Mouse (Mus musculus): ENCODE results near the gene Ogfod1. TPM values are rescaled to one million over a fixed set of nuclear protein-coding genes. Genes with fewer than 3 reads are reported as not detected.

Gene Ogfod1
- 10 to 100 TPM; 20.7 to 21.0 TPM for total RNA-seq (2021)
- long read RNA-seq, experiment 1, partial matches to known transcripts, result 1 of 4 reads
- long read RNA-seq, experiment 1, other reads (novel, unspliced or antisense), result 3 of 4 reads
- long read RNA-seq, experiment 2, partial matches to known transcripts, result 0 of 2 reads
- long read RNA-seq, experiment 2, other reads (novel, unspliced or antisense), result 2 of 2 reads

DNA sequence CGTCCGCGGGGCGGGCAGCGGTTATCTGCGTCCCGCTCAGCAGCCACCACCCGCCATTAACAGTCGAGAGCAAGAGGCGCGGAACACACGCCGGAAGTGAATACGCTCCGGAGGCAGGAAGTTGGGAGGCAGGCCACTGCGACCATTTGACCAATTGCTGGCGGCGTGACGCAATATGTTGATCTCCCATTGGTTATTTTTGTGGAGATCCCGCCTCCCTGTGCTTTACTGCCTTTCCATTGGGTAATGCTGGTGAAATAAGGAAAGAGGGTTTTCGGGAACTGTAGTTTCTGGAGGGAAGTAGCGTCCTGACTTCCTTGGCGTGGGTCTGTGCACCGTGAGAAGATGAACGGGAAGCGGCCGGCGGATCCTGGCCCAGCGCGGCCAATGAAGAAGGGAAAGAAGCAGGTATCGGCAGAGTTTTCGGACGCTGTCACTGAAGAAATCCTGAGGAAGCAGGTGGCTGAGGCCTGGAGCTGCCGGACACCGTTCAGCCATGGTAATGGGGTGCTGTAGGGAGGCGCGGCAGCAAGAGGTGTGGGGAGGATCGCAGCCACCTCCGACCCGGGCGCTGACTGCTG lies at the start of gene Ogfod1, which contains the start of gene Nudt21:
Ogfod1 (plus strand) TSS at position 255 of the 581 bp plus-strand sequence.
Nudt21 (minus strand) TSS at position 88 of the 581 bp plus-strand sequence.
- peak; percentile 91 for DNase-seq

GRCm38 (mm10) chr8:93989739-93990138 lies 47.3 kb upstream of the Ogfod1 start:
- DNase-seq, result no peak

DNA sequence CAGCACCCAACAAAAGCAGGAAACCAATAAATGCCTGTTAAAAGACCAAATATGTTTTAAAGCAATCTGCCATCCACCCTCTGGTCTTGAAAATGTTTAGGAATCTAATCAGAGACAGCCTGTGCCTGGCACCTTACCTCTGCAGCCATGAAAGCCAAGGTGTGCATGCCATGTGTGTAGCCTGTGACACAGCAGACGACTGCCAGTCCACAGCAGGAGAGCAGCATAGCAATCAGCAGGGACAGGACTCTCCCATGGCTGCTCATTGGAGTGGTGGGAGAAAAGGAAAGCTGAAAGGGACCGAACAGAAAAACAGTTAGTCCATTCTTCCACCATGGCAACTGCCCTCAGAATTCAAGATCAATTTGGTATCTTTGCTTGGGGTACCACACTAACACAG lies 38.0 kb upstream of the Ogfod1 start:
- DNase-seq, result no peak

DNA sequence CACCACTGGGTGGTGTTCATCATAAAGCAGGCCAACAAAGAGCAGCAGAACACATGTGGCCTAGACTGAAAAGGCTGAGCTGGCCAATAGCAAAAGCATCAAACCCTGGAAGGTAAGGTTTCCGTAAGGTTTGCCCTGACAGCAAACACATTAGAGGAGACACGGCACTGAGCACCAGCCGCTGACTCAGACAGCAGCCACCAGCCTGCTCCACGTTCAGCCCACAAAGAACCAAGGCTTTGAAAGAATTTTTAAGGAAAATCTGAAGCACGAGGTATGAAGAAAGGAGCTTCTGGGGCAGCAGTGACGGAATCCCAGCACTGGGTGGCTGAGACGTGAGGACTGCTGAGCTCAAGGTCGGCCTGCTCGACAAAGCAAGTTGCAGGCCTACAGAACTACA lies 32.9 kb upstream of the Ogfod1 start:
- DNase-seq, result peak in 1 of 2 experiments; percentile 34

DNA sequence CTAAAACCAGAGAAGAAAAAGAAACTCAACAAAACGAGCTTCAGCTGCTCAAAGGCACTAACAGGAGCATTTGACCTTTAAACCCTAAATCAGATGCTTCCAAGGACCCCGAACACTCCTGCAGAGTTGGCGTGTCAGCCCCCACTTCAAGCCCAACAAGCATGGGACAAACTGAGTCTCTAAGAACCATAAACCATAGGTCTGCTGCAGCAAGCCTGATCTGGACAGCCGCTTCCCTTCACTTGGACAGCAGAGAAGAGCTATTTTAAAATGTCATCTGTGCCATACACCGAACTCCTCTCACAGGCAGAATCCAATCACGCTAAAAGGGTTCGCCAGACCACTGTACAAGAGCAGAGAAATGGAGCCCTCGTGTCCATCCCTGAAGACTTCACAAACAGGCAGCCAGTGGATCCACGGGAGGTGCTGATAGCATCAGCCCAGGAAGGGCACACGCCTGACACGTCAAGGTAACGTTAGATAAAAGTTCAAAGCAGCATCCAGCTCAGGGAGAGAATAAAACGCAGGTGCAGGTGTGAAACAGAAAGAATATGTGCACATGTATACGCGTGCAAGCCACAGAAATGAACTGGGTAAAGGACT lies 27.7 kb upstream of the Ogfod1 start:
- no peak for DNase-seq

DNA sequence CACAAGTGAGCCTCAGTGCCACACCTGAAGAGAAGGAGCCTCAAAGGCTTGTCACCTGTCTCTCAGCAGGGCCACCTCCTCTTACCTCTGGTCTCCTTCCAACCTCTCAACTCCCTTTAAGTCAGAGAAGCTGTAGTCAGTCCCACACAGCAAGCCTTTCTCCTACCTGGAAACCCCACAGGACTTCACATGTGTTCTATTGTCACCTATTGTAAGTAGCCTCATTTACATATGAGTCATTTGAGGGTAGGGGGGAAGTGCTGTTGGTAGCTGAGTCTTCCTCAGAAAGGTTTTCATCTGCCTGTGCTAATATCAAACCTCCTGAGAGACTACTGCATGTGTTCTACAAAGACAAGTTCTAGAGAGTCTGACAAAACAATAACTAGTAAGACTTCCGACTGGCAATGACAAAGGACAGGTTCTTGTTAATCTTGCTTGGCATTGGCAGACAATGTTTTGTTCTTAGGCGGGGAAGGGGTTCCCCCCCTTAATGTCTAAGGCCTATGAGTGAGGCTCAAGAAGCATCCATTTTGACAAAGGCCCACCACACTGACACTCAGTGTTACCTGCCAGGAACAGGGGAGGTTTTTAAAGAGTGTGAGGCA lies 26.8 kb upstream of the Ogfod1 start:
- no peak for DNase-seq

GRCm38 (mm10) chr8:94011076-94012012 lies 25.7 kb upstream of the Ogfod1 start:
- peak in 1 of 2 experiments; percentile 10 for DNase-seq

DNA sequence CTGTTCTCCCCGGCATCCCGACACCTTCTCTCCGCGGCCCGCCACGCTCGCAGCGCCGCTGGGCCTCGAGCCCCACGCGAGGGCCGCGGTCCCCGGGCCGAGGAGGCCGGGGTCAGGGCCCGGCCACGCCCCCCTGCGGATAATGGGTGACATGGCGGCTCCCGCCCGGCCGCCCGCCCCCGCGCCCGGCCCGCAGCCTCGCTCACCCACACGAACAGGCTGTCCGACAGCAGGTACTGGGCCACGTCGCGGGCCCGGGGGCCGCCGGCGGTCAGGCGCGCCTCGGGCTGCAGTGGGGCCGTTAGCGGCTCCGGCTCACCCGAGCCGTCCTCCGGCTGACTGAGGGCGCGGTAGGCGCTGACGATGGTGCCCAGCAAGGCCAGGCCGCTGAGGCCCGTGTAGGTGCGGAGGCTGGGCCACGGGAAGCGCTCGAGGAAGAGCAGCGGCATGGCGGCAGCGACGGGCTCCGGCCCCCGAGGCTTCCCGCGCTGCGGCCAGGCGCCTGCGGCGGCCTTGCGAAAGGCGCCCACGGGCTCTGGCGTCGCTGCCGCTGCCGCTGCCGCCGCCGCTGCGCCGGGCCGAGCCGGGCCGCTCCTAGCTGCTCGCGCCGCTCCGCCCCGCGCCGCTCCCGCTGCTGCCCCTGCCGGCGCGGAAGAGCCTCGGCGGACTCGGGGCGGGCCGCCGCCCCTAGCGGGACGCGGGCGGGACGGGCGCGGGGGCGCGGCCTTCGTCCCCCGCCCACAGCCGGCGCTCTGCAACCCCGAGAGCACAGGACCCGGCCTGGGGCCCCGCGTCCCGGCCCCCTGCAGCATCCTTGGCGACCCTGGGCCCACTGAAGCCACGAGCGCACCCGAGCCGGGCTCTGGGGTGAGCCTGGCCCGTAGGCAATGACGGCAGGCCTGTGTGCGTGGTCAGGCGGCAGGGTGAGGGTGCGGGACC lies 24.7 kb upstream of the Ogfod1 start, which contains the start of gene Amfr:
Amfr (minus strand) TSS at position 830 of the 939 bp plus-strand sequence.
- peak; percentile 78 to 88 for DNase-seq

- no peak for DNase-seq
These were observed 23.9 kb upstream of the Ogfod1 start for GRCm38 (mm10) chr8:94013026-94013612.

DNA sequence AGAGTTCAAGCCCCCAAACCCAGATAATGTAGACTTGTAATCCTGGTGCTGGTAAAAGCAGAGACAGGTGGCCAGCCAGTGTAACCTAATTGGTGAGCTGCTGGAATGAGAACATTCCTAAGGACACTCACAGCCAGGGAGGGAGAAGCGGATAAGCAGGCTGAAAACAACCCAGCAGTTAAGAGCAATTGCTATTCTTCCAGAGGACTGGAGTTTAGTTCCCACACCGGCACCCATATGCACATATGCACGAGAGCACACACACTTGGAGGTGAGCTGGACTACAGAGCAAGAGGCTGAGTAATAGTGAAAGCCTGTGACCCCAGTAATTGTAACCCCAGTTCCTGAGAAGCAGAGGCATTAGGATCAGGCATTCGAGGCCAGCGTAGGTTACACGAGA lies 13.1 kb upstream of the Ogfod1 start:
- DNase-seq, result no peak

DNA sequence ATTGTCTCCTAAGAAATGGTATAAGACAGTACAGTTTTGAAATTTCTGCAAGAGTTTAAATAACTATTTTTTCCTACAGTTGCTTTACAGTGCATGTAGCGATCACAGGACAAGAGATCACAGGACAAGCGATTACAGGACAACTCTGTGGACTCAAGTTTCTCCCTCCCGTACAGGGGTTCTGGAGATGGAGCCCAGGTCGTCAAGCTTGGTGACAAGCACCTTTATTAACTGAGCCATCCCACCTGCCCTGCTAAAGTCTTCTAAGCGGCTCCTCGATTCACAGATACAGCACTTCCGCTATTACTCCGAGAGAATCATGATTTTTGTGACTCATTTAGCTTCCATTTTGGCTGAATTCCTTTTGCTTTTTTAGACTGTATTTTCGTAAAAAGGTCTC lies 7.3 kb upstream of the Ogfod1 start:
- no peak for DNase-seq

GRCm38 (mm10) chr8:94033601-94034000 lies 3.4 kb upstream of the Ogfod1 start:
- DNase-seq, result no peak

- no peak for DNase-seq
These were observed 1.8 kb upstream of the Ogfod1 start for GRCm38 (mm10) chr8:94035200-94035599.

DNA sequence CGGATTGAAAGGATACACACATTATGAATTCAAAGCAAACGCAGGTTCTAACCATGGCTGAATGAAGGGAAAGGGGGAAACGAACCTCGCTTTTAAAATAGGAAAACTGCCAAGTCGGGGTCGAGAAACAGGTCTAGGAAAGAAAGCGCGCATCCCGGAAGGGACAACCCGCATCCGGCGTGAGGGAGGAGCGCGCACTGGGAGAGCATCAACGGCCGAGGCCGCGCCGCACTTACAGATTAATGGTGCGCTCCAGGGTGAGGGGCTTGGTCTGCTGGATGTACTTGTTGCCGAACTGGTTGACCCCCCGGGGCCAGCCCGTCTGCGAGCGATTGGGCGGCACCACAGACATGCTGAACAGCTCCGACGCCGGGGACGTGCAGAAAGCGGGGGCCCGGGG lies 457 bp upstream of the Ogfod1 start:
- DNase-seq, result peak; percentile 75 to 78

DNA sequence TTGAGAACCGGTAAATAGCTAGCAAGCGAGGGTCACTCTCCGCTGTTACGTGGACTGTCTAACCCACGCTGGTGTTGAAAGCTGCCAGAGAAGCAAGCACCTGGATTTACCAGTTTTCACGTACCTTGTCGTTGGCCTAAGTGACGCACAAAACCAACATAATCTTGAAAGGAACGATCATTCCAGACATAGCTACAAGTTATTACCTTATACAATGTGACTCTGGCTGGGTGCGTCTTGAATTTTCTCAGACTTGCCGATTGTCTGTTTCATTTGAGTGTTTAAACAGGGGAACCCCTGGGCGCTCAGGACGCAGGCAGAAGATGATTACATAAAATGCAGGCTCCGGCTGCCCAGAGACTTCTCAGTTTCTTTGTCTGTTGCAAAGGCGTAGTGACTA lies 808 bp downstream of the Ogfod1 start:
- no peak for DNase-seq

- DNase-seq, result no peak
These were observed 10.8 kb downstream of the Ogfod1 start for GRCm38 (mm10) chr8:94047845-94048244.

DNA sequence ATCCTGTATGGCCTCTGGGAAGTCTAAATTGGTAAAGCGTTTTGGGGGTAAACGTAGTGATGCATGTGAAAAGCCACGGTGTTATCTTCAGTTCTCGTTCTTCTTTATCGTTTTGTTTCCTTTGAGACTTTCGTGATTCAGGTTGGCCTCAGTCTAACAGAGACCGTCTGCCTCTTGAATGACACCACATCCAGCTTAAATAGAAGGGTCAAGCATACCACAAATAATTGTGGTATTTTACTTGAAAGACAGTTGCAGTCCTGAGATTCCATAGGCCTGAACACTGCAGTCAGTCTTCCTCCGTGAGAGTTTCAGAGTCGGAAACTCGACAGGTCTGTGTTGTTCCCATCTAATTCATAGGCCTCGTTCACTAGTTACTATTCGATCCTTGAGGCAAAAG lies 15.7 kb downstream of the Ogfod1 start:
- DNase-seq, result no peak

DNA sequence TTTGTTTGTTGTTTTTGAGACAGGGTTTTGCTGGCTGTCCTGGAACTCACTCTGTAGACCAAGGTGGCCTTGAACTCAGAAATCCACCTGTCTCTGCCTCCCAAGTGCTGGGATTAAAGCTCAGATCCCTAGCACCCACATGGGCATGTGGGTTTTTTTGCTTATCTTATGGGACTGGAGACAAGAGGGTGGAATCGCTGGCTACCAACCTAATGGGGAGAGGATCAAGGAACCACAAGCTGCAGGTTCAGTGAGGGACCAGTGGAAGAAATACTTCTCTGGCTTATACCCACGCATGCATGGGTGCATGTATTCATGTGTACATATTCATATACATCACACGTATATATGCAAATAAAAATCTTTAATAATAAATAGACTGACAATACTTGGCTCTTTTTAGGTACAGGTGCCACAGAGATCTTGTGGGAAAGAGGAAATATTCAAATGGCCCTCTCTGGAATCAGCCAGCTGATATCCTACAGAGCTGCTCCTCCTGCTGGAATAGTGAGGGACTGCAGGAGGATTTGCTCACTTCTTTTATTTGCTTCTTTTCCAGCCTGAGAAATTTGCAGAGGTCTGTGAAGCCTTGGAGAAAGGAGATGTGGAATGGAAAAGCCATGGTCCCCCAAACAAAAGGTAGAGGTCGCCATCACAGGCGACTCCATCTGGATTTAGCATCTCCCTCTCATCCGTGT lies 20.3 kb downstream of the Ogfod1 start:
- DNase-seq, result peak; percentile 33 to 51

DNA sequence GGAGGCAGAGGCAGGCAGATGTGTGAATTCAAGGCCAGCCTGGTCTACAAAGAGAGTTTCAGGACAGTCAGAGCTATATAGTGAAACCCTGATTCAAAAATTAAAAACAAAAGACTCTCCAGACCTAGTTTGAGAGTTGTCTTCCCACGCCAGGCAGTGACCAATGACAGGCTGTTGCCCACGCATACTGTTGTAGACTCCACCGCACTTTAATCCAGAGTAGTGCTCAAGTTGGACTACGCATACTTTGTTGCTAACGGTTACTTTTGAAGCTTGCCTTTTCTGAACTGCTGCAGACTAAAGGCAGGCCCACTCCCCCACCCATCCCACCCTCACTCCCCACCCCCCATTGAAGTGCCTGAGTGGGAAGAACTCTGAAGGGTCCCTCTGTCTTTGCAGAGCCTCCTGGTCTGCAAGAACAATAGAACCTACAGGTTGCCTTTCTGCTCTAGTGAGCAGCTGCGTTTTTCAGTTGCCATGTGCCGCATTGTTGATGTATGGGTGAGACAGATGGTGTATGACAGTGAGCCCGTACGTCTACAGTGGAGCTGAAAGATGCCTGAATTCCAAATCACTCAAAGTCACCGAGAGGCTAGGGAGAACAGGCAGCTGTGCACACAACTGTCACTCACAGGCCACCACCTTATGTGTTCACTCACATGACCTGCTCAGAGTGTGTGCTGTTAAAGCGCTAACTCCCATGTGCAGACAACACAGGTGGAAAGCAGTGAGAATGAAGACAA lies 29.3 kb downstream of the Ogfod1 start:
- DNase-seq, result no peak
